Mouse (Mus musculus) embryonic facial prominence, embryonic 11.5 days (tissue): ENCODE measurements around the gene Shbg. TPM values are rescaled to one million over a fixed set of nuclear protein-coding genes. Genes with fewer than 3 reads are reported as not detected.
A peak's percentile ranks its signal among the peaks of the same experiment; 100 is the strongest.

Source experiments
- ATAC-seq: fragments of 200-750 bp; cut with Nextera tagmentation; replicated peaks from 2 replicates; pipeline ENCODE4 v1.8.0; 2017; ENCODE audit warnings: low read depth; ENCODE audit not compliant: insufficient number of reproducible peaks, low FRiP score, low TSS enrichment
- DNase-seq: peaks from one replicate; pipeline ENCODE4 v3.0.0-alpha.2; 2015; ENCODE audit warnings: low spot score
- H3K27ac ChIP-seq: fragments of 300-500 bp; sonication (generic); replicated peaks from 2 replicates; pipeline ENCODE4 v1.5.1; 2014; ENCODE audit warnings: mild to moderate bottlenecking, low read depth, low read length, control low read depth
- H3K27me3 ChIP-seq: fragments of 300-500 bp; sonication (generic); 2 replicates; pipeline ENCODE4 v1.6.1; 2014; ENCODE audit warnings: mild to moderate bottlenecking, low read length, moderate library complexity, mixed read lengths; ENCODE audit not compliant: control insufficient read depth, insufficient read depth
- H3K36me3 ChIP-seq: fragments of 300-500 bp; sonication (generic); replicated peaks from 2 replicates; pipeline ENCODE4 v1.6.1; 2014; ENCODE audit warnings: low read depth, mild to moderate bottlenecking, low read length, moderate library complexity, mixed read lengths; ENCODE audit not compliant: control insufficient read depth, insufficient read depth
- H3K4me1 ChIP-seq: fragments of 300-500 bp; sonication (generic); 2 replicates; pipeline ENCODE4 v1.6.1; 2014; ENCODE audit warnings: low read length, mixed read lengths; ENCODE audit not compliant: control insufficient read depth, insufficient read depth
- H3K4me2 ChIP-seq: fragments of 300-500 bp; sonication (generic); 2 replicates; pipeline ENCODE4 v1.6.1; 2014; ENCODE audit warnings: low read depth, mild to moderate bottlenecking, control low read depth, low read length, moderate library complexity
- H3K4me3 ChIP-seq: fragments of 300-500 bp; sonication (generic); 2 replicates; pipeline ENCODE4 v1.5.1; 2014; ENCODE audit warnings: low read depth, low read length, control low read depth
- H3K9ac ChIP-seq: fragments of 300-500 bp; sonication (generic); replicated peaks from 2 replicates; pipeline ENCODE4 v1.6.1; 2014; ENCODE audit warnings: mild to moderate bottlenecking, control low read depth, low read length
- H3K9me3 ChIP-seq: fragments of 300-500 bp; sonication (generic); replicated peaks from 2 replicates; pipeline ENCODE4 v1.6.1; 2016; ENCODE audit warnings: mild to moderate bottlenecking, low read length, inconsistent platforms, mixed read lengths; ENCODE audit not compliant: control insufficient read depth
- WGBS: fragments of 180-500 bp; shearing (Covaris S2); extraction: QIAGEN DNeasy Blood & Tissue Kit; methylation state at CpG from one replicate; pipeline ENCODE4 v1.1.7; 2014; 5-methylcytosine and 5-hydroxymethylcytosine counted together
- polyA plus RNA-seq: library from polyadenylated mRNA; unstranded; fragments of >200 nt; fragmentation: Nextera tagmentation; extraction: Ambion mirVana; gene quantifications from 2 replicates; pipeline ENCODE4 v1.2.1, GENCODE M21; 2014

Gene Shbg
- polyA plus RNA-seq, 1 experiment from 2014 or later: 0.14 TPM

GRCm38 (mm10) chr11:69580572-69581146 is 37.0 kb downstream of the Shbg start:
- no peak for ATAC-seq
- peak overlapping the region; percentile 69 for H3K4me2 ChIP-seq
- H3K9ac ChIP-seq: peak overlapping the region; percentile 84
- no peaks in the 10 kb centered on the region for H3K36me3 ChIP-seq
- peaks cover 7% of the 10 kb centered on the region for H3K4me1 ChIP-seq
- under 1% methylated on average over 25 of the region's 25 CpGs for WGBS
- no peak for DNase-seq
- no peaks in the 10 kb centered on the region for H3K9me3 ChIP-seq
- no peaks in the 10 kb centered on the region for H3K27me3 ChIP-seq
- H3K4me3 ChIP-seq: peak overlapping the region; percentile 65
- peak overlapping the region; percentile 80 for H3K27ac ChIP-seq

- Histone ChIP-seq H3K4me1 (peaks cover 7% of the 10 kb centered on the region), H3K9me3 (no peaks in the 10 kb centered on the region), H3K4me2 (peak within 1 kb of the TSS; percentile 83), H3K9ac (peak within 1 kb of the TSS; percentile 86), H3K36me3 (no peaks in the 10 kb centered on the region), H3K27ac (peak within 1 kb of the TSS; percentile 80), H3K27me3 (no peaks in the 10 kb centered on the region), H3K4me3 (peak within 1 kb of the TSS; percentile 79)
- under 1% methylated on average over 13 of the region's 13 CpGs for WGBS
- ATAC-seq: peak; percentile 61
- peak; percentile 96 for DNase-seq
Measured at GRCm38 (mm10) chr11:69580091-69580514, 37.6 kb downstream of the Shbg start, which contains the start of the genes Wrap53 and Trp53. Gene Wrap53, minus strand, starts transcription at chr11:69580255. Gene Trp53, plus strand, starts transcription at chr11:69580359.

GRCm38 (mm10) chr11:69579128-69580017 is 38.3 kb downstream of the Shbg start:
- peak overlapping the region; percentile 83 for H3K4me2 ChIP-seq
- peaks cover 7% of the 10 kb centered on the region for H3K4me1 ChIP-seq
- peak overlapping the region; percentile 80 for H3K27ac ChIP-seq
- no peaks in the 10 kb centered on the region for H3K27me3 ChIP-seq
- H3K9me3 ChIP-seq: no peaks in the 10 kb centered on the region
- H3K4me3 ChIP-seq: peak overlapping the region; percentile 79
- H3K36me3 ChIP-seq: no peaks in the 10 kb centered on the region
- WGBS: 2% methylated on average over 39 of the region's 39 CpGs
- peak overlapping the region; percentile 86 for H3K9ac ChIP-seq
- ATAC-seq: peak; percentile 87
- peak; percentile 99 for DNase-seq

- DNase-seq (no peak), ATAC-seq (no peak)
- WGBS: 17% methylated on average over 15 of the region's 15 CpGs
- Histone ChIP-seq H3K9ac (peak overlapping the region; percentile 86), H3K4me2 (peak overlapping the region; percentile 83), H3K27me3 (no peaks in the 10 kb centered on the region), H3K9me3 (no peaks in the 10 kb centered on the region), H3K4me3 (peak overlapping the region; percentile 79), H3K27ac (no peak overlapping the region), H3K36me3 (no peaks in the 10 kb centered on the region), H3K4me1 (peaks cover 7% of the 10 kb centered on the region)
Measured at GRCm38 (mm10) chr11:69578301-69578700, 39.4 kb downstream of the Shbg start.

GRCm38 (mm10) chr11:69576307-69576706 is 41.4 kb downstream of the Shbg start:
- H3K27me3 ChIP-seq: no peaks in the 10 kb centered on the region
- H3K4me1 ChIP-seq: peaks cover 7% of the 10 kb centered on the region
- no peaks in the 10 kb centered on the region for H3K36me3 ChIP-seq
- no peak overlapping the region for H3K4me3 ChIP-seq
- no peak overlapping the region for H3K9ac ChIP-seq
- no peak overlapping the region for H3K27ac ChIP-seq
- WGBS: 75% methylated on average over 5 of the region's 5 CpGs
- ATAC-seq: no peak
- H3K4me2 ChIP-seq: no peak overlapping the region
- no peak for DNase-seq
- no peaks in the 10 kb centered on the region for H3K9me3 ChIP-seq

- H3K27ac ChIP-seq: no peak overlapping the region
- ATAC-seq (no peak), DNase-seq (peak; percentile 58)
- no peak overlapping the region for H3K9ac ChIP-seq
- no peak overlapping the region for H3K4me3 ChIP-seq
- H3K27me3 ChIP-seq: no peaks in the 10 kb centered on the region
- H3K36me3 ChIP-seq: peaks cover 5% of the 10 kb centered on the region; the same call in 1 of the 2 replicates
- H3K9me3 ChIP-seq: no peaks in the 10 kb centered on the region
- WGBS: 65% methylated on average over 3 of the region's 3 CpGs
- no peak overlapping the region for H3K4me2 ChIP-seq
- H3K4me1 ChIP-seq: peaks cover 7% of the 10 kb centered on the region
Measured at GRCm38 (mm10) chr11:69575220-69575619, 42.5 kb downstream of the Shbg start.

GRCm38 (mm10) chr11:69565131-69565530 is 52.6 kb downstream of the Shbg start:
- H3K4me1 ChIP-seq: peaks cover 7% of the 10 kb centered on the region; the same call in 1 of the 2 replicates
- no peaks in the 10 kb centered on the region for H3K9me3 ChIP-seq
- no peak overlapping the region for H3K4me3 ChIP-seq
- WGBS: 72% methylated on average over 8 of the region's 8 CpGs
- no peaks in the 10 kb centered on the region for H3K27me3 ChIP-seq
- H3K4me2 ChIP-seq: no peak overlapping the region
- ATAC-seq (no peak), DNase-seq (no peak)
- peaks cover 2% of the 10 kb centered on the region for H3K36me3 ChIP-seq
- H3K9ac ChIP-seq: no peak overlapping the region
- H3K27ac ChIP-seq: no peak overlapping the region
